Mouse (Mus musculus) lung, adult 2 months (tissue): ENCODE results near the gene Tmem106a. TPM values are rescaled to one million over a fixed set of nuclear protein-coding genes. Genes with fewer than 3 reads are reported as not detected.
"Not testable (repeated sequence)": the region's sequence is repeated elsewhere in the genome, so short reads cannot be mapped to it uniquely, and the experiment has no call there.

ENCODE experiments used
- DNase-seq: peaks from one replicate; pipeline ENCODE4 v3.0.0; 2022
- H3K4me1 ChIP-seq: fragments of 200-500 bp; 2 replicates; pipeline ENCODE4 v1.6.1; 2011; ENCODE audit warnings: low read length; ENCODE audit not compliant: control insufficient read depth, insufficient read depth
- H3K4me3 ChIP-seq: fragments of 200-500 bp; replicated peaks from 2 replicates; pipeline ENCODE3; 2011; ENCODE audit warnings: low read depth, mild to moderate bottlenecking, control low read depth, low read length; ENCODE audit errors: extremely low read depth
- CTCF ChIP-seq: fragments of 200-500 bp; IDR thresholded peaks from 2 replicates; pipeline ENCODE4 v1.5.1; 2011; ENCODE audit warnings: mild to moderate bottlenecking, low read length, control low read depth; ENCODE audit not compliant: insufficient read depth
- POLR2A ChIP-seq: fragments of 200-500 bp; IDR thresholded peaks from 2 replicates; pipeline ENCODE4 v1.6.1; 2011; ENCODE audit warnings: low read depth, mild to moderate bottlenecking, control low read depth, low read length, borderline replicate concordance; ENCODE audit errors: extremely low read depth
- WGBS: fragments of 180-500 bp; shearing (Covaris S2); methylation state at CpG from one replicate; pipeline ENCODE4 v1.1.7; 2018; 5-methylcytosine and 5-hydroxymethylcytosine counted together
- polyA plus RNA-seq: library from polyadenylated mRNA; depleted of rRNA; stranded (reverse); fragments of >200 nt; gene quantifications from 2 replicates; pipeline ENCODE4 v1.2.3, GENCODE M21; 2012; rRNA removed

Gene Tmem106a
- polyA plus RNA-seq, 1 experiment: 41.1 TPM

GRCm38 (mm10) chr11:101635660-101636059 lies 53.6 kb downstream of the Tmem106a start:
- 84% methylated on average over 10 of the region's 10 CpGs for WGBS
- DNase-seq: no peak
- Histone ChIP-seq H3K4me1 (no peaks in the 10 kb centered on the region), H3K4me3 (no peak overlapping the region)
- TF ChIP-seq POLR2A (no peak), CTCF (no peak)

- H3K4me3 ChIP-seq: no peak overlapping the region
- DNase-seq: no peak
- H3K4me1 ChIP-seq: peaks cover 2% of the 10 kb centered on the region; the same call in 1 of the 2 replicates
- WGBS: 93% methylated on average over 4 of the region's 4 CpGs
- TF ChIP-seq CTCF (no peak), POLR2A (no peak)
These were observed 57.7 kb downstream of the Tmem106a start for GRCm38 (mm10) chr11:101639761-101640160.

GRCm38 (mm10) chr11:101640857-101641709 lies 59.0 kb downstream of the Tmem106a start:
- not testable (repeated sequence) for H3K4me1 ChIP-seq
- peak; percentile 76 for DNase-seq
- TF ChIP-seq POLR2A: peak; percentile 49; the same call in 1 of the 2 replicates
- WGBS: 5% methylated on average over 53 of the region's 53 CpGs
- peak overlapping the region; percentile 21 for H3K4me3 ChIP-seq

Other genes with a start within 250 kb of the Tmem106a start
- 0.13 TPM in 1 of 2 replicates, not detected in the other for gene G6pc, start 214.7 kb upstream of the Tmem106a start, polyA plus RNA-seq
- gene Aarsd1, start 164.6 kb upstream of the Tmem106a start, polyA plus RNA-seq: 20.5 and 20.9 TPM in 2 replicates
- 0.22 and 0.36 TPM in 2 replicates for gene Gm27029, start 157.4 kb upstream of the Tmem106a start, polyA plus RNA-seq
- 21.7 and 22.4 TPM in 2 replicates for gene Rundc1, start 157.2 kb upstream of the Tmem106a start, polyA plus RNA-seq
- 1.7 and 5.3 TPM in 2 replicates for gene Ptges3l, start 156.9 kb upstream of the Tmem106a start, polyA plus RNA-seq
- 221 and 297 TPM in 2 replicates for gene Rpl27, start 139.9 kb upstream of the Tmem106a start, polyA plus RNA-seq
- 57.9 and 76.4 TPM in 2 replicates for gene Ifi35, start 133.8 kb upstream of the Tmem106a start, polyA plus RNA-seq
- gene Rnd2, start 117.2 kb upstream of the Tmem106a start, polyA plus RNA-seq: 14.8 and 17.7 TPM in 2 replicates
- gene Vat1, start 116.0 kb upstream of the Tmem106a start, polyA plus RNA-seq: 224 and 235 TPM in 2 replicates
- 0.25 and 0.28 TPM in 2 replicates for gene Brca1, start 30.3 kb upstream of the Tmem106a start, polyA plus RNA-seq
- gene Nbr1, start 30.1 kb upstream of the Tmem106a start, polyA plus RNA-seq: 100 and 116 TPM in 2 replicates
- not detected in 2 replicates for gene Gm11634, start 17.0 kb downstream of the Tmem106a start, polyA plus RNA-seq
- 21.8 and 26.9 TPM in 2 replicates for gene Rdm1, start 45.0 kb downstream of the Tmem106a start, polyA plus RNA-seq
- 40.1 and 67.8 TPM in 2 replicates for gene Arl4d, start 83.3 kb downstream of the Tmem106a start, polyA plus RNA-seq
- gene Dhx8, start 150.7 kb downstream of the Tmem106a start, polyA plus RNA-seq: 9.8 and 13.1 TPM in 2 replicates
- 0.60 and 0.95 TPM in 2 replicates for gene Etv4, start 203.1 kb downstream of the Tmem106a start, polyA plus RNA-seq